Mouse (Mus musculus) midbrain, embryonic 11.5 days (tissue): ENCODE measurements around the gene Rps3a1. TPM values are rescaled to one million over a fixed set of nuclear protein-coding genes. Genes with fewer than 3 reads are reported as not detected.

Source experiments
- ATAC-seq: fragments of 200-750 bp; cut with Nextera tagmentation; 2 replicates; pipeline ENCODE4 v1.8.0; 2017; ENCODE audit warnings: moderate TSS enrichment, moderate library complexity; ENCODE audit not compliant: low FRiP score
- DNase-seq: peaks from one replicate; pipeline ENCODE4 v3.0.0; 2015; ENCODE audit warnings: low spot score; ENCODE audit errors: missing footprints
- H3K27ac ChIP-seq: fragments of 300-500 bp; sonication (generic); 2 replicates; pipeline ENCODE4 v1.5.1; 2014; ENCODE audit warnings: low read depth, low read length
- H3K27me3 ChIP-seq: fragments of 300-500 bp; sonication (generic); 2 replicates; pipeline ENCODE4 v1.6.1; 2014; ENCODE audit warnings: mild to moderate bottlenecking, low read length, moderate library complexity, mixed read lengths; ENCODE audit not compliant: control insufficient read depth, insufficient read depth
- H3K36me3 ChIP-seq: fragments of 300-500 bp; sonication (generic); 2 replicates; pipeline ENCODE4 v1.6.1; 2014; ENCODE audit warnings: mild to moderate bottlenecking, low read length, moderate library complexity, mixed read lengths; ENCODE audit not compliant: control insufficient read depth, insufficient read depth
- H3K4me1 ChIP-seq: fragments of 300-500 bp; sonication (generic); 2 replicates; pipeline ENCODE4 v1.6.1; 2014; ENCODE audit warnings: low read length; ENCODE audit not compliant: control insufficient read depth, insufficient read depth
- H3K4me2 ChIP-seq: fragments of 300-500 bp; sonication (generic); 2 replicates; pipeline ENCODE4 v1.6.1; 2014; ENCODE audit warnings: mild to moderate bottlenecking, moderate library complexity
- H3K4me3 ChIP-seq: fragments of 300-500 bp; sonication (generic); 2 replicates; pipeline ENCODE4 v1.5.1; 2014; ENCODE audit warnings: low read depth, low read length
- H3K9ac ChIP-seq: fragments of 300-500 bp; sonication (generic); 2 replicates; pipeline ENCODE4 v1.6.1; 2014; ENCODE audit warnings: low read length
- H3K9me3 ChIP-seq: fragments of 300-500 bp; sonication (generic); 2 replicates; pipeline ENCODE4 v1.6.1; 2016; ENCODE audit warnings: low read length; ENCODE audit not compliant: control insufficient read depth
- WGBS: fragments of 180-500 bp; shearing (Covaris S2); extraction: QIAGEN DNeasy Blood & Tissue Kit; methylation state at CpG from one replicate; pipeline ENCODE4 v1.1.7; 2014; 5-methylcytosine and 5-hydroxymethylcytosine counted together
- polyA plus RNA-seq: library from polyadenylated mRNA; unstranded; fragments of >200 nt; fragmentation: Nextera tagmentation; extraction: Ambion mirVana; gene quantifications from 2 replicates; pipeline ENCODE4 v1.2.1, GENCODE M21; 2014

Gene Rps3a1
- polyA plus RNA-seq, 1 experiment from 2014 or later, result 1,104 TPM

GRCm38 (mm10) chr3:86142934-86143317 lies 424 bp upstream of the Rps3a1 start:
- H3K27ac ChIP-seq, result no peak overlapping the region
- peak; percentile 51 for ATAC-seq

GRCm38 (mm10) chr3:86141886-86142262 lies 628 bp downstream of the Rps3a1 start:
- peak overlapping the region; percentile 79 for H3K4me2 ChIP-seq
- ATAC-seq (peak; percentile 30), DNase-seq (no peak)
- H3K9ac ChIP-seq, result peak overlapping the region; percentile 97
- peaks cover 16% of the 10 kb centered on the region for H3K36me3 ChIP-seq
- peak overlapping the region; percentile 80 for H3K4me3 ChIP-seq
- peaks cover 14% of the 10 kb centered on the region for H3K4me1 ChIP-seq
- no peaks in the 10 kb centered on the region for H3K27me3 ChIP-seq
- H3K9me3 ChIP-seq, result no peaks in the 10 kb centered on the region
- peak overlapping the region; percentile 65 for H3K27ac ChIP-seq
- under 1% methylated on average over 18 of the region's 18 CpGs for WGBS

More at GRCm38 (mm10) chr3:86142934-86143317, 424 bp upstream of the Rps3a1 start:
- Histone ChIP-seq H3K27me3 (no peaks in the 10 kb centered on the region), H3K4me3 (no peak overlapping the region), H3K9me3 (no peaks in the 10 kb centered on the region), H3K36me3 (peaks cover 13% of the 10 kb centered on the region), H3K9ac (peak overlapping the region; percentile 42; the same call in 1 of the 2 replicates), H3K4me2 (peak overlapping the region; percentile 30), H3K4me1 (peaks cover 14% of the 10 kb centered on the region)
- 44% methylated on average over 6 of the region's 6 CpGs for WGBS
- no peak for DNase-seq

GRCm38 (mm10) chr3:86141366-86141765 lies 1.1 kb downstream of the Rps3a1 start:
- no peak overlapping the region for H3K27ac ChIP-seq
- peaks cover 14% of the 10 kb centered on the region for H3K4me1 ChIP-seq
- H3K4me2 ChIP-seq, result peak overlapping the region; percentile 79
- H3K9me3 ChIP-seq, result no peaks in the 10 kb centered on the region
- H3K27me3 ChIP-seq, result no peaks in the 10 kb centered on the region
- peak overlapping the region; percentile 80 for H3K4me3 ChIP-seq
- peak overlapping the region; percentile 97 for H3K9ac ChIP-seq
- DNase-seq, result peak; percentile 91
- ATAC-seq, result no peak
- 16% methylated on average over 7 of the region's 7 CpGs for WGBS
- peaks cover 16% of the 10 kb centered on the region for H3K36me3 ChIP-seq

- H3K4me1 ChIP-seq, result peaks cover 14% of the 10 kb centered on the region
- DNase-seq, result no peak
- H3K9me3 ChIP-seq, result no peaks in the 10 kb centered on the region
- no peak overlapping the region for H3K4me3 ChIP-seq
- H3K36me3 ChIP-seq, result peaks cover 21% of the 10 kb centered on the region
- no peak overlapping the region for H3K9ac ChIP-seq
- H3K27me3 ChIP-seq, result no peaks in the 10 kb centered on the region
- H3K4me2 ChIP-seq, result no peak overlapping the region
- ATAC-seq, result no peak
- no peak overlapping the region for H3K27ac ChIP-seq
- 91% methylated on average over 4 of the region's 4 CpGs for WGBS
These were observed 2.8 kb downstream of the Rps3a1 start for GRCm38 (mm10) chr3:86139660-86140059.

GRCm38 (mm10) chr3:86136936-86137574 lies 5.4 kb downstream of the Rps3a1 start:
- Histone ChIP-seq H3K4me1 (peaks cover 10% of the 10 kb centered on the region; the same call in 1 of the 2 replicates), H3K4me2 (no peak overlapping the region), H3K36me3 (peaks cover 21% of the 10 kb centered on the region), H3K9ac (no peak overlapping the region), H3K9me3 (no peaks in the 10 kb centered on the region), H3K4me3 (no peak overlapping the region), H3K27me3 (no peaks in the 10 kb centered on the region), H3K27ac (no peak overlapping the region)
- ATAC-seq (no peak), DNase-seq (peak; percentile 77)
- 92% methylated on average over 6 of the region's 6 CpGs for WGBS

- Histone ChIP-seq H3K27ac (no peak overlapping the region), H3K4me2 (no peak overlapping the region), H3K4me1 (peaks cover 5% of the 10 kb centered on the region; the same call in 1 of the 2 replicates), H3K36me3 (peaks cover 20% of the 10 kb centered on the region), H3K27me3 (no peaks in the 10 kb centered on the region), H3K9ac (no peak overlapping the region), H3K4me3 (no peak overlapping the region), H3K9me3 (no peaks in the 10 kb centered on the region)
- ATAC-seq, result no peak
- DNase-seq, result peak; percentile 82
- WGBS, result 87% methylated on average over 6 of the region's 6 CpGs
These were observed 6.5 kb downstream of the Rps3a1 start for GRCm38 (mm10) chr3:86135886-86136563.

- no peak for ATAC-seq
- Histone ChIP-seq H3K9ac (no peak overlapping the region), H3K36me3 (peaks cover 17% of the 10 kb centered on the region), H3K27me3 (no peaks in the 10 kb centered on the region), H3K4me3 (no peak overlapping the region), H3K9me3 (no peaks in the 10 kb centered on the region), H3K27ac (no peak overlapping the region), H3K4me2 (no peak overlapping the region), H3K4me1 (no peaks in the 10 kb centered on the region)
- 93% methylated on average over 6 of the region's 6 CpGs for WGBS
- peak; percentile 83 for DNase-seq
These were observed 7.4 kb downstream of the Rps3a1 start for GRCm38 (mm10) chr3:86134939-86135638.

- peak; percentile 97 for DNase-seq
- H3K36me3 ChIP-seq, result no peaks in the 10 kb centered on the region
- H3K9ac ChIP-seq, result no peak overlapping the region
- no peak overlapping the region for H3K27ac ChIP-seq
- no peaks in the 10 kb centered on the region for H3K9me3 ChIP-seq
- no peaks in the 10 kb centered on the region for H3K4me1 ChIP-seq
- WGBS, result 13% methylated on average over 6 of the region's 6 CpGs
- H3K27me3 ChIP-seq, result no peaks in the 10 kb centered on the region
- no peak overlapping the region for H3K4me2 ChIP-seq
- ATAC-seq, result no peak; the same call in 1 of the 2 replicates
- H3K4me3 ChIP-seq, result no peak overlapping the region
These were observed 12.7 kb downstream of the Rps3a1 start for GRCm38 (mm10) chr3:86129757-86130156.

- no peaks in the 10 kb centered on the region for H3K4me1 ChIP-seq
These were observed 19.2 kb downstream of the Rps3a1 start for GRCm38 (mm10) chr3:86123251-86123746.

More at GRCm38 (mm10) chr3:86123251-86123746, 19.2 kb downstream of the Rps3a1 start:
- H3K27me3 ChIP-seq, result no peaks in the 10 kb centered on the region
- 95% methylated on average over 8 of the region's 8 CpGs for WGBS
- no peak overlapping the region for H3K9ac ChIP-seq
- no peak for DNase-seq
- no peak overlapping the region for H3K27ac ChIP-seq
- H3K4me2 ChIP-seq, result no peak overlapping the region
- no peaks in the 10 kb centered on the region for H3K9me3 ChIP-seq
- no peak for ATAC-seq
- H3K36me3 ChIP-seq, result no peaks in the 10 kb centered on the region
- no peak overlapping the region for H3K4me3 ChIP-seq
